Mouse (Mus musculus): Measurements from ENCODE around the gene B3gnt3. TPM values are rescaled to one million over a fixed set of nuclear protein-coding genes. Genes with fewer than 3 reads are reported as not detected.
"Not testable (repeated sequence)": the region's sequence is repeated elsewhere in the genome, so short reads cannot be mapped to it uniquely, and the experiment has no call there.

The B3gnt3 gene
- polyA plus RNA-seq (2016; fragmentation: Nextera tagmentation; extraction: Ambion mirVana): 0.67 and 1.2 TPM in 2 replicates

DNA sequence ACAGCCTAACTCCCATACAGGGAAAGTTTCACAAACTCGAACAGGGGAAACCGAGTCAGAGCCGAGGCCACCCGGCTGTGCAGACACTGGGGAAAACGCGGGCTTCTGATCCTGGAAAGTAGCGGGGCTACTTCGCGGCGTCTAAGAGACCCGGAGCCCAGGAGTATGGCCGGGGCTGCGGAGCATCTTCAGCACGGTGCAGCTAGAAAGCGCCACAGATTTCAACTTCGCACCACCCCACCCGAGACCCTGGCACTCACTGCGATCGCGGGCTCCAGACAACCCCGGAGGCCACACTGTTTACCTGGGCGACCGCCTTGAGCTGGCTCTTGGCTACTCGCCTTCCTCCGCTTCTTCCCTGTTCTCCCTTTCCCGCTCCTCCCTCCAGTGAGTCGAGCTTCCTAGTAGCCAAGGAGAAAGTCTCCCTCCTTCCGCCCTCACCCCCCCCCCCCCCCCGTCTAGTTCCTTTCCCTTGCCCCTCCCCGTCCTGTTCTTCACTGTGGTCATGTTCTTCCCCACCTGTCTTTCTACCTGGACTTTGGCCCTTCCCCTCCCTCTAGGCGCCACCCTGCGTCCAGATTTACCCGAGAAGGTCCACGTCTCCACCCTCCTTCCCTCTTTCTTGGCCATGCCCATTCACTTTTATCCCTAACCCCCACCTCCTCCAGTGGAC, at the start of gene B3gnt3:
B3gnt3 (minus strand) TSS at position 376 of the 673 bp plus-strand sequence.
- Histone ChIP-seq H3K27me3 (ENCODE audit: low read depth, poor library complexity, severe bottlenecking) (peaks cover 95% of the 10 kb centered on the region), H3K4me1 (peaks cover 14% of the 10 kb centered on the region), H3K36me3 (no peaks in the 10 kb centered on the region), H3K27ac (no peak within 1 kb of the TSS), H3K9me3 (replicated peaks) (no peaks in the 10 kb centered on the region), H3K4me3 (peak within 1 kb of the TSS; percentile 32)
- DNase-seq (ENCODE audit: low spot score): no peak
- WGBS: 14% methylated on average over 33 of the region's 34 CpGs

GRCm38 (mm10) chr8:71749321-71750075, 47.9 kb upstream of the B3gnt3 start:
- not testable (repeated sequence) for H3K36me3 ChIP-seq; H3K4me1 ChIP-seq; H3K27me3 ChIP-seq (ENCODE audit: low read depth, poor library complexity, severe bottlenecking); DNase-seq (ENCODE audit: low spot score); H3K27ac ChIP-seq; H3K9me3 ChIP-seq (replicated peaks); H3K4me3 ChIP-seq
- 81% methylated on average over 6 of the region's 6 CpGs for WGBS

DNA sequence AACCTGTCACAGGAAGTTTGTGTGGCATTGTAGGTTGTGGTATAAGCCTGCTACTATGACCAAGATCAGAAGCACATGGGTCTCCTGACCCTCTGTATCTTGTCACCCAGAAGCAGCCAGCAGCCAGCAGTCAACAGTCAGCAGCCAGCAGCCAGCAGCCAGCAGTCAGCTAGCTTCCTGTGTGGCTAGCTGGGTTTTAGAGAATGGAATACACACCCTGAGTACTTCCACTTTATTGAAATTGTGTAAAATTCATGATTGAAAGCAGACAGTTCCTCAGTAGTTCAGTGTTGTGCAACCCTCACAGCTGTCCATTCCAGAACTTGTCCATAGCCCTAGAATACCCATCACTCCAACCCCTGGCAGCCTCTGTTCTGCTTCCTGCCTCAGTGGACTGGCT, 45.5 kb upstream of the B3gnt3 start:
- H3K4me3 ChIP-seq; H3K4me1 ChIP-seq; DNase-seq (ENCODE audit: low spot score); H3K27ac ChIP-seq; H3K36me3 ChIP-seq; H3K9me3 ChIP-seq (replicated peaks); H3K27me3 ChIP-seq (ENCODE audit: low read depth, poor library complexity, severe bottlenecking): not testable (repeated sequence)

DNA sequence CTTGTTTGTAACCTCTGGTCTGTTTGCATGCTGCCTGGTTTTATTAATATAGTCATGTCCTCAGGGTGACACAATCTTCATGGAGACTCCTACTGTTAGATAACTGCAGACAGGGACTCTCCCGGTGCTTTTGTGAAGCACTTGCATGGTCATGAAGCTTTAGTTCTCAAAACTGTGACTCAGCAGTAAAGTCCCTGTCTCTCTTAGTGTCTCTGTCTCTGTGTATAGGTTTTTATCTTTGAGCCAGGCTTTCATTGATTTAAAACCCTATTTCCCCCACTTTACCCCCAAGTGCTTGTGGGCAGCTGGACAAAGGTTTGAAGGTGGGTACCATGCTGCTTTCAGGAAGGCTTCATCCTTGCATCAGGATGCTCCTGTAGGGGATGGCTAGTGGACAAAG, 43.7 kb upstream of the B3gnt3 start:
- H3K27me3 ChIP-seq (ENCODE audit: low read depth, poor library complexity, severe bottlenecking): peaks cover 16% of the 10 kb centered on the region; the same call in 1 of the 2 replicates
- H3K4me1 ChIP-seq: peaks cover 8% of the 10 kb centered on the region
- no peaks in the 10 kb centered on the region for H3K36me3 ChIP-seq
- 92% methylated on average over 1 of the region's 1 CpGs for WGBS
- no peak overlapping the region for H3K4me3 ChIP-seq
- DNase-seq (ENCODE audit: low spot score): no peak
- H3K27ac ChIP-seq: no peak overlapping the region
- no peaks in the 10 kb centered on the region for H3K9me3 ChIP-seq (replicated peaks)

- Histone ChIP-seq H3K27ac (no peak overlapping the region), H3K4me3 (no peak overlapping the region), H3K4me1 (peaks cover 8% of the 10 kb centered on the region), H3K36me3 (no peaks in the 10 kb centered on the region), H3K9me3 (replicated peaks) (no peaks in the 10 kb centered on the region), H3K27me3 (ENCODE audit: low read depth, poor library complexity, severe bottlenecking) (peaks cover 16% of the 10 kb centered on the region; the same call in 1 of the 2 replicates)
- DNase-seq (ENCODE audit: low spot score): peak; percentile 23
- 72% methylated on average over 2 of the region's 2 CpGs for WGBS
Observed at GRCm38 (mm10) chr8:71742783-71743182, 41.2 kb upstream of the B3gnt3 start.

DNA sequence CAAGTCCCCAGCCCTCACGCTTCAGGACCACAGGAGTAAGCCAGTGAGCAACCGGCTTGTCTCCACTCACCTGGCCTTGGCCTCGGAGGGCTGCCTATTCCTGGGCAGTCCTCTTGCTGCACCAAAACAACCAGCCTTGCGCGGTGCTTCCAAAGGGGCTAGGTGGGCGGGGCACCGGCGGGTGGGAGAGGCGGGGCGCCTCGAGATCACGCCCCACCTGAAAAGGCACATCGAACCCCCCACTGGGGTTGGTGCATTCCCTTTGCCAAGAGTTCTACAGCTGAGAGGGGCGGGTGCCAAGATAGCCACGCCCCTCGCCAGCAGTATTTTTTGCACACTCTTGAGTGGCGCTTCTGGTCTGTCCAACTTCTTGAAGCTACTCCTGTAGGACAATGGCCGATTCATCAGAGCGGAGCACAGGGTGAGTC, 40.1 kb upstream of the B3gnt3 start:
- H3K4me3 ChIP-seq: peak overlapping the region; percentile 9; the same call in 1 of the 2 replicates
- no peaks in the 10 kb centered on the region for H3K9me3 ChIP-seq (replicated peaks)
- no peaks in the 10 kb centered on the region for H3K36me3 ChIP-seq
- peaks cover 16% of the 10 kb centered on the region; the same call in 1 of the 2 replicates for H3K27me3 ChIP-seq (ENCODE audit: low read depth, poor library complexity, severe bottlenecking)
- H3K27ac ChIP-seq: no peak overlapping the region
- peaks cover 8% of the 10 kb centered on the region for H3K4me1 ChIP-seq
- WGBS: 7% methylated on average over 19 of the region's 19 CpGs
- peak; percentile 32 for DNase-seq (ENCODE audit: low spot score)

- DNase-seq (ENCODE audit: low spot score): no peak
- H3K4me1 ChIP-seq: peaks cover 8% of the 10 kb centered on the region
- 40% methylated on average over 3 of the region's 3 CpGs for WGBS
- H3K27ac ChIP-seq: no peak overlapping the region
- peak overlapping the region; percentile 9; the same call in 1 of the 2 replicates for H3K4me3 ChIP-seq
- no peaks in the 10 kb centered on the region for H3K9me3 ChIP-seq (replicated peaks)
- H3K27me3 ChIP-seq (ENCODE audit: low read depth, poor library complexity, severe bottlenecking): peaks cover 16% of the 10 kb centered on the region; the same call in 1 of the 2 replicates
- H3K36me3 ChIP-seq: no peaks in the 10 kb centered on the region
Observed at GRCm38 (mm10) chr8:71741226-71741625, 39.6 kb upstream of the B3gnt3 start.

DNA sequence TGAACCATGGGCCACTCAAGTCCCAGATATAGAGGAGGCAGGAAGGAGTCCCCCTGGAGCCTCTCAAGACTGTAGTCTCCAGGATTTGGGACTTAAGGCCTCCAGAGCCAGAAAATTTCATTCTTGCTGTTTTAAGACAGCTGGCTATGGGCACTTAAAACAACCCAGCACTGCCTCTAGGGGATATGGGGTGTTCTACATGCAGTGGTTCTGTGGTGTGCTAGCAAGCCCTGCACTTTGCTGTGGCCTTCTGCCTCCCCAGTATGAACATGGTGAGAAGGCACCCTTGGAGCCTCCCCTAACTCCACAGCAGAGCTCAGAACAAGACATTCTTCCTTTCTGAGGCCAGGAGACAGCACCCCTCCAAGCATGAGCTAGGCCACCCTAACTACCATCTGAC, 36.7 kb upstream of the B3gnt3 start:
- H3K27ac ChIP-seq; H3K36me3 ChIP-seq; H3K9me3 ChIP-seq (replicated peaks); H3K4me1 ChIP-seq; DNase-seq (ENCODE audit: low spot score); H3K4me3 ChIP-seq: not testable (repeated sequence)
- peaks cover 16% of the 10 kb centered on the region; the same call in 1 of the 2 replicates for H3K27me3 ChIP-seq (ENCODE audit: low read depth, poor library complexity, severe bottlenecking)

- Histone ChIP-seq H3K9me3 (replicated peaks) (no peaks in the 10 kb centered on the region), H3K4me1 (peaks cover 15% of the 10 kb centered on the region), H3K27ac (no peak overlapping the region), H3K4me3 (no peak overlapping the region), H3K36me3 (no peaks in the 10 kb centered on the region), H3K27me3 (ENCODE audit: low read depth, poor library complexity, severe bottlenecking) (peaks cover 45% of the 10 kb centered on the region)
- 61% methylated on average over 3 of the region's 3 CpGs for WGBS
- DNase-seq (ENCODE audit: low spot score): no peak
Observed at GRCm38 (mm10) chr8:71731652-71732230, 30.2 kb upstream of the B3gnt3 start.

DNA sequence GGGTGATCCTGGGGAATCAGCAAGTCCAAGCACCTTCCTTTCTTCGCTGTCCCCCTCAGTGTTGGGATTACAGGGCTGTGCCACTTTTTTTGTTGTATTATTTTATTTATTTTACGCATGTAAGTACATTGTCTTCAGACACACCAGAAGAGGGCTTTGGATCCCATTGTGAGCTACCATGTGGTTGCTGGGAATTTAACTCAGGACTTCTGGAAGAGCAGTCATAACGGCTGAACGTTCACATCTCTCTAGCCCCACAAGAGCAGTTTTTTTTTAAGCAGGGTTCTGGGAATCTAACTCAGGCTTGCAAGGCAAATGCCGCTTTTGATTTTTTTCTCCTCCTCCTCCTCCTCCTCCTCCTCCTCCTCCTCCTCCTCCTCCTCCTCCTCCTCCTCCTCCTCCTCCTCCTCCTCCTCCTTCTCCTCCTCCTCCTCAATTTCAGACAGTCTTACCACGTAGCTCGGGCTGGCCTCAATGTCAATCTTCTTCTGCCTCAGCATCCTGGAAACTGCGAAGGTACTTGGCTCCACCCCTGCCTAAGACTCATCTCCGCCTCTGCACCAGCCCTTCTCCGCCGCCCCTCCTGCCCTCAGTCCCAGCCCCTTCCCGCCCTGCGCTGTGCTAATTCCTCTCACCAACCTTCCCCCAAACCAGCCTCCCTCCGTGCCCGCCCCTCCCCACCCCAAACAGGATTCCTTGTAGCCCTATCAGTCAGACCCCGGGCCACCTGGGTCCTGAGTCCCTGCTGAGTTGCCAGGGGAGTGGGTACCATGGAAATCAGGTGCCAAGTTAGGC, 27.4 kb upstream of the B3gnt3 start:
- H3K4me3 ChIP-seq: peak overlapping the region; percentile 43
- H3K27ac ChIP-seq: no peak overlapping the region
- WGBS: 6% methylated on average over 16 of the region's 16 CpGs
- H3K36me3 ChIP-seq: no peaks in the 10 kb centered on the region
- peaks cover 72% of the 10 kb centered on the region for H3K27me3 ChIP-seq (ENCODE audit: low read depth, poor library complexity, severe bottlenecking)
- no peak for DNase-seq (ENCODE audit: low spot score)
- H3K9me3 ChIP-seq (replicated peaks): no peaks in the 10 kb centered on the region
- peaks cover 24% of the 10 kb centered on the region for H3K4me1 ChIP-seq

GRCm38 (mm10) chr8:71728240-71728785, 26.7 kb upstream of the B3gnt3 start:
- no peak overlapping the region for H3K27ac ChIP-seq
- no peaks in the 10 kb centered on the region for H3K36me3 ChIP-seq
- H3K27me3 ChIP-seq (ENCODE audit: low read depth, poor library complexity, severe bottlenecking): peaks cover 79% of the 10 kb centered on the region
- peak overlapping the region; percentile 43 for H3K4me3 ChIP-seq
- peak; percentile 50 for DNase-seq (ENCODE audit: low spot score)
- WGBS: 5% methylated on average over 21 of the region's 21 CpGs
- no peaks in the 10 kb centered on the region for H3K9me3 ChIP-seq (replicated peaks)
- H3K4me1 ChIP-seq: peaks cover 24% of the 10 kb centered on the region

- Histone ChIP-seq H3K27ac (peak within 1 kb of the TSS; percentile 66), H3K36me3 (no peaks in the 10 kb centered on the region), H3K27me3 (ENCODE audit: low read depth, poor library complexity, severe bottlenecking) (peaks cover 92% of the 10 kb centered on the region), H3K9me3 (replicated peaks) (no peaks in the 10 kb centered on the region), H3K4me3 (peak within 1 kb of the TSS; percentile 70), H3K4me1 (peaks cover 33% of the 10 kb centered on the region)
- under 1% methylated on average over 54 of the region's 54 CpGs for WGBS
- DNase-seq (ENCODE audit: low spot score): peak; percentile 78
Observed at GRCm38 (mm10) chr8:71725122-71725924, 23.7 kb upstream of the B3gnt3 start, which contains the start of gene Fcho1. TSS of gene Fcho1 (minus strand) at chr8:71725716.

Data from limb, embryonic 10.5 days (tissue).